Mouse (Mus musculus): ENCODE results near the gene Tns1. TPM values are rescaled to one million over a fixed set of nuclear protein-coding genes. Genes with fewer than 3 reads are reported as not detected.

Gene Tns1
- total RNA-seq, 1 experiment from 2014 or later, result 436 TPM

DNA sequence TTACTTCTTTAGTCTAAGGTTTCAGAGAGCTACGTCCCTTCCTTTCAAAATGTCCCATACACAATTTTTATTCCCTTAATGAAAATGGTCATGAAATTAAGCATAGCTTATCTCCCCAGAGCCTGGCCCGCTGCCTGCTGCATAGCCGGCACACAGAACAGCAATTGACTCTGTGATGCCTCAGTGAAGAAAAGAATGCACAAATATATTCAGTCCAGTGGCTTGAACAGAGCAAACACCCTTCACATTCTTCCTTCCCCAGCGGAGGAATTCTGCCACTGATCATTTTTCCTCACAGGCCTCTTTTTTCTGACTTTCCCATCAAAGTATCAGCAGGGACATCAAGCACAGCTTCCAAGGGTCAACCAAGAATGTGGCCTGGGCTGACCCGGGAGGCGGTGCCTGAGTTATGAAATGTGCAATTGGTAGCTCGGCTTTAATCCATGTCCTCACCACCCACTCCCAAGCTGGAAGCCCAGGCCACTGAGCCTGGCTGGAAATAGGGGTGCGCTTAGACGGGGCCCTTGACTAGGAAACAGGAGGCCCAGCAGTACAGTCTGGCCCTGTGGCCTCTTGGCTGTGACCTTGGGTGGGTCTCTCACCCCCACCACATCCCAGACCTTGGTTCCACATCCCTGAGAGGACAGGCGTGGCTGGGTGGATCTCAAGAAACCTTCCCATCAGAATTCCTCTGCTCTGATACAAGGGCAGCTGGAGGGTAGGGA lies 191.7 kb downstream of the Tns1 start:
- no peak for DNase-seq

DNA sequence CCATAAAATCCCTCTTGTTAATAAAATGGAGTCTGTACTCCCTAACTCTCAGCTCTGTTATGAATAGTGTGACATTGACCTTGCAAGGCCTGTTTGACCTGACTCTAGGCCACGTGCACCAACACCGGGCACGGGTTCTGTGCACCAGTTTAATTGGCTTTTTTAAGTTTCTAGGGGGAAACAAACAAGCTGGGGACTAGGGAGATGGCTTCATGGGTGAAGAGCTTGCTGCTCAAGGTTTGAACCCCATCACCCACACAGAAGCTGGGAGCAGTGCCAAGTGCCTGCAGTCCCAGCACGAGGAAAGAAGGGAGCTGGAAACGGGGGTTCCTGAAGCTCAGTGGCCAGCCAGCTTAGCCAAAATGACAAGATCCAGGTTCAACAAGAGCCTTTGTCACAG lies 192.4 kb downstream of the Tns1 start:
- DNase-seq, result peak; percentile 56

DNA sequence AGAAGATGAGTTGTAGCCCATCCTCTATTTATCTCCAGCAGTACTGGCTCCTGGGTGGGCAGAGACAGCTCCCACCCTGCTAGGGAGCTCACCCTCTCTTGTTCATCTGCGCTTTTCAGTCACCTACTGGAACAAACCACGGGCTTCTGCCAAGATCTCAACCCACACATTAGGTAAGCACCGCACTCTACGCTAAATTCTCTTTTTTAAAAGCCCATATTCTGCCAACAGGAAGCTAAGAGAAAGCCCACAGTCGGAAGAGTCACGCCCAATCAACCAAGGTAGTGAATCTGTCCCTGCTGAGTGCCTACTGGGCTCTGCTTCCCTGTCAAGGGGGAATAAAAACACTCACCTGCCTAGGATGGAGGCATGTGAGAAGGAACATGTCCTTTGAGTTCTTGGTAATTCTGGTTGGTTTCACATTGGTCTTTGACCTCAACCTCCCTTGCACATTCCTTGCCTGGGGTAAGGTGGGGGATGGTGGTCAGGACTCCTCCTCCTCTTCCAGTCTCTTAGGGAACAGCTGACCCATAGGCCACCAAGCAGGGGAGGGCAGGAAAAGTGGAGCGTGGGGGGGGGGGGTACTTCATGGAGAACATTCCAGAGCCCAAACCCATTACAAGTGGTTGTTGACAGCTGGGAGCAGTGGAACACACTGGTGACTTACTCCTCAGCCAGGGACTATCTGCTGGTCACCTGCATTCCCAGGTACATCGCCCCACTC lies 193.7 kb downstream of the Tns1 start:
- no peak for DNase-seq

DNA sequence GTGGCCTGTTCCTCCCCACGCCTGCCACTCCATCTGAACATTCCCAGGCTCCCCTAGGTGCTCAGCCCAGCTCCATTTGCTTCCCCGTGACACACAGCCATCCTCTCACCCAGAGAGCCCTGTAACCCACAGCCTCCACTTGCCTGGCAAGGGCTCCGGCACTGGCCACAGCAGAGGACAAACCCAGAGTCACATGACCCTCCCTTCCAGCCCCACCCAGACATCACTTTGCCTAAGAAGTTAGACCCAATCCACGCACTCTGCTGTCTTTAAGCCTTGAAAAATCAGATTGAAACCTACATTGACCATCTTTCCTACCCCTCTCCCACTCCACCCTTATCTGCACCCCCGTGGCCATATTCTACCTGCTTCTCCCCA lies 194.3 kb downstream of the Tns1 start:
- no peak for DNase-seq

DNA sequence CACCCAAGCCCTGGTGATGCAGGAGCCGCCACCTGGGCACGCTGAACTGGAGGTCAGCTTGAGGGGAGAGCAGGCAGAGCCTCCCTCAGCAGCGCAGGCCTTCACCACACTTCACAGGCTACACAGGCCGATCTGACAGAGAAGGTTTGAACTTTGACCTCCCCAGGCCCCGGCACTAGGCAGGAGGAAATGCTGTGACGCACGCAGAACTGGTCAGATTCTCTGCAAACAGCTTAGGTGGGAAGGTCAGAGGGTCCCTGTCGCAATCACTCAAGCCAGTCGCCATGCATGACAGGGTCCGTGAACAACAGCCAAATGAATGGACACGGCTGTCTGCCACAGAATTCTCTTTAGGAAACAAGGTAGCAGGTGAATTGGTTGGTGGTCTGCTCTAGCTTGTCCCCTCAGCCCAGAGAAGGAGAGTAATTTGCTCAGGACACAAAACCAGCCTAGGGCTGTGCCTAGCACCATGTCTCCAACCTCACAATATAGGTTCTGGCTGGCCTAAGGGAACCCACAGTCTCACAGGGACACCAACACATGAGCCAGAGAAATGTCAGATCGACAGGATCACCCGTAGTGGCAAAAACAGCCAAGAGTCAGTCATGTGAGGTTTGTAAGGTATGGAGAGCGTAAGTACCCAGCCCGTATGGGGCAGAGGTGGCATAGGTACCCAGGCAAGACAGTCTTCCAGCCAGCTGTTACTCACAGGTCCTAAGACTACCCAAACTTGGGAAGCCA lies 194.9 kb downstream of the Tns1 start:
- no peak for DNase-seq

DNA sequence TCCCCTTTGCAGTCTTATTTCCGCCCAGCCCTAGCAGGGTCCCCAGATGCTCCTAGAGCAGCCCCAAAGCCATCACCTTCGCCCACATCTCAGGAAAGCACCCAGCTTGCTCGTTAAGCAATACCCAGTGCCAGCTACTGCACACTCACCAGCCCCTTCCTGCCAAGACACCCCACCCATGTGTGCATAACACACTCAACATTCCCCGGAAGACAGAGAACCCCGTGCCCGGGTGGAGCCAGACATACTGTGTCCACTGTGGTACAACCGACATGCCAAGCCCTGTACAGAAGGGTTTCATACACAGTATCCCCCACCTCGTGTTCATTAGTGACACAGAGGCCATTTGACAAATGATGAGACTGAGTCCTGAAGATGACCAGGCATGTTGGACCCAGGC lies 195.9 kb downstream of the Tns1 start:
- DNase-seq, result no peak

DNA sequence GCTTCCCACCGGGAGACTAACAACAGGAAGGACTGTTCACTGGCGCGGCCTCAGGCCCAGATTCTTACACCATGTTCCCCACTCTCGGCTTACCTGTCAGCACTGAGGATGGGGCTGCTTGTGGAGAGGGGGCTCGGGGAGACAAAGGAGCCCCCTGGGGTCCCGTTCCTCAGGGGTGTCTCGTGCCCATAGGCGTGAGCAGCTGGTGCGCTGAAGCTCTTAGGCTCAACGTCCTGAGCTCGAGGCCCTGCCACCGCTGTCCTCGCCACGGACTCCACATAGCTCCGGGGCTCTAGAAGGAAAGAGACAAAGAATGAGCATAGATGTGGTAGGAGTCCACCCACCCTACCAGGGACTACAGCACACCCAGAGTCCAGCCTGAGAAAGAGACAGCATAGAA lies 196.4 kb downstream of the Tns1 start:
- no peak for DNase-seq

DNA sequence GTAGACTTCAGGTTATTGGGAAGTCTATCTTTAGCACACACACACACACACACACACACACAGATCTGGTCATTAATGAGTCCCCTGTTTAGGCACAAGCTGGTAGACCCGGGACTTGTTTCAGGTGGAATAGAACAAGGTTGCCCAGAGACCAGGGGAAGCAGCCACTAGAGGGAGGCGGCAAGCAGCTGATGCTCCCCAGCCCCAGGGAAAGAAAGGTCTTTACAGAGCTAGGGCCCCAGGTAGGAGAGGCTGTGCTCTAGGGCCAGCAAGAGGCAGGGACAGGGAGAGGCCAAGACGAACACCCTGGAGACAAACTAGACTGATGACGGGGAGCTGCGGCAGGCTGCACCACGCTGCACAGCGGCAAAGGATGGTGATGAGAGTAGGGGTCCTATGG lies 198.0 kb downstream of the Tns1 start:
- no peak for DNase-seq

DNA sequence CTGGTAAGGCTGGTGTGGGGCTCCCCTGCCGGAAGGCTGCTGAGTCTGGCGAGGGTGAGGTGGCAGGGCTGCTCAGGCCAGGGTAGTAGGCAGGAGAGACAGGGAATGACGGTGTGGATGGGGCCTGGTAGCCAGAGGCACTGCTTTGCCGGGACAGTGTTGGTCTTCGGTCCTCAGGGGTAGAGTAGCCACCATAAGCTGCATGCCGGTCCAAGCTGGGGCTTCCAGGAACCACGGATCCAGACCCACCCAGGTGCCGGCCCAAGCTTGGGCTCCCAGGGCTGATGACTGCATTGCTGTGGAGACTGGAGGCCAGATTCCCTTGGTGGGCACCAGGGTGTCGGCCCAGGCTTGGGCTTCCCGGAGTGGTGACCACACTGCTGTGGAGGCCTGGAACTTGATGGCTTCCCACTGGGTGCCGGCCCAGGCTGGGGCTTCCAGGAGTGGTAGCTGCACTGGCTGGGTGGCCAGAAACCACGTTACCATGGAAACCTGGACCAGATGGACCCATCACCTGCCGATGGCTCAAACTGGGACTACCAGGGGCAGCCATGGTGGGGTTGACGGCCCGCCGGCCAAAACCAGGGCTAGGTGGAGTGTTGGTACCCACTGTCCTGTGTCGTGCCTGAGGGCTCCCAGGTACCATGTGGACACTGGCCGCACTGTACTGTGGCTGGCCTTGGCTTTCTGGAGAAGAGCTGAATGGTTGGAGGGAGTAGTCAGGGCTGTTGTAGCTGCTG lies 199.2 kb downstream of the Tns1 start:
- no peak for DNase-seq

DNA sequence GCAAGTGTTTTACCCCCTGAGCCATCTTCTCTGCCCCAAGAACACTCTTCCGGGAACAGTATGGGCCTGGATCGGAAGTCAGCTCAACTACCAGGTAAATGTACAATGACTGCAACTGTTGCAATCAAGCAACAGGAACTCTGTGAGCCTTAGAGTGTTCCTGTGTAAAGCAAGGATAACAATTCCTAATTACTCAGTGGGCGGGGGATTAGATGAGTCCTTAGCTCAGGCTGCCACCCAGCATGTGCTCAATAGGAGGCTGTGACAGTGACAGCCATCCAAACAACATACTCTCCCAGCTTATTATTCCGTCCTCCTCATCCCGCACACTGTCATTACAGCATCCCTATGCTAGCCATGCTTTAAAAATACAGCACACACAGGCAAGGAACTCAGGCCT lies 200.0 kb downstream of the Tns1 start:
- no peak for DNase-seq

DNA sequence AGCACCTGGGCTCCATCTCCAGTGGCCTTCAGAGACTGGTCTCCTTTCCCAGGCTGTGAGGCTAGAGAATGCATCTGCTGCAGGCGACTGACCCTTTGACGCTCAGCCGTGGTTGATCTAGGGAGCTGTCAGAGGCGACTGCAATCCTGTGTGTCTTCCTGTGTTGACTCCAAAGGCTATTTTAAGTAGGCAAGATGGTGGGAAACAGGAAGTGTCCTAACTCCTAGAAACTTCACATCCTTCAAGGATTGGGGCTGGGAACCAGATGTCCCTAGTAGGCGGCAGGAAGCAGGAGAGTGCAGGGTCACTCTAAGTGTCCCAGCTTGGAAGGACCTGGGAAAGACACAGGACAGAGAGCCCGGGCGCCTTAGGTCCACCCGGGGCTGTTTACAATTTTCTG lies 201.1 kb downstream of the Tns1 start:
- peak; percentile 5 for DNase-seq

DNA sequence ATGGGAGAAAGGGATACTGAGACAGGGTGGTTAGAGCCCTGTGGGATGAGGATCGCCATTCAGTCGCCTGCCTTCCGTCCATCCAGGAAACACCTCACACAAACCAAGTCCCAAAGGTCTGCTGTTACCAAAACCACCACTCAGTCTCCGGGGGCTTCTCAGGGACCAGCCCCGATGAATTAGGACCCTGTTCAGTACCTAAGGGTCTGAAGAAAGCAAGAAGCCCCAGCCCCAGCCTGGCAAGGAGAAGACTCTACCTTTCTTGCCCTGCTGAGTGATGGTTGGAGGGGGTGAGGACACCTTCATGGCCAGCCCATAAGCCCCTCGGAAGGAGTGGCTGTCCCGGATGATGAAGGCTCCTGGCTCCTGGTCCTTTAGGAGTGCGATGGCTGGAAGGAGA lies 203.5 kb downstream of the Tns1 start:
- no peak for DNase-seq

DNA sequence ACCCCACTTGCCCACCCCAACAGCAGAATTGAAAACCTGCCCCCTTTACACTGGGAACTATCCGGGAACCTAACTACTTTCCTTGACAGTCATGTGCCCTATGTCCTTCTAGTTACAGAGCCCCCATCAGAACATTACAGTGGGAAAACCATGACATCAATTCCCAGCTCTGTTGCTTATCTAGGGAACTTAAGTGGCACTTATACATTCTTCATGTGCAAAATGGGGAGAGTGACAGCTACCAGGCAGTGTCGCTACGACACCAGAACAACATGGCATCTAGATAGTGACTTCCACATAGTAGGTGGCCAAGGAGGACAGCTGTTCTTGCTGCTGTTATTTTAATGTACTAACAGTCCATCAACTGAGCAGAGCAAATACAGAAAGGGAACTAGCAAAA lies 204.3 kb downstream of the Tns1 start:
- no peak for DNase-seq

DNA sequence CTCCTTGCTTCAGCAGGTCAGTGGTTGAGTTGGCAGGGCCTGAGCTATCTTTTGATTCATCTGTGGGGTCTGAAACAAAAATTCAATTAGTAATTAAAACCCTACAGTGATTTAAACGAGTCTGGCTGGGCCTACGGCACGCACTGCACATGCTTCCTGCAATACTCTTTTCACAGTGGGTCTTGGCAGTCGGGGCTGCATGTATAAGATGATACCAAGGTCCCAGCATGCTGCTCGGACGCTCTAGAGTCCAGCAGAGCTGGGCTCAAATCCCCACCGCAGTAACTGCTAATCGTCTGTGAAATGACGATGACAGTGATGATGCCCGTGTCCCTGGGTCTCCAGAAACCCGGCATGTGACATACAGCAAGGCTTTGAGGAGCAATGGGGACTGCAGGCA lies 206.2 kb downstream of the Tns1 start:
- DNase-seq, result no peak

DNA sequence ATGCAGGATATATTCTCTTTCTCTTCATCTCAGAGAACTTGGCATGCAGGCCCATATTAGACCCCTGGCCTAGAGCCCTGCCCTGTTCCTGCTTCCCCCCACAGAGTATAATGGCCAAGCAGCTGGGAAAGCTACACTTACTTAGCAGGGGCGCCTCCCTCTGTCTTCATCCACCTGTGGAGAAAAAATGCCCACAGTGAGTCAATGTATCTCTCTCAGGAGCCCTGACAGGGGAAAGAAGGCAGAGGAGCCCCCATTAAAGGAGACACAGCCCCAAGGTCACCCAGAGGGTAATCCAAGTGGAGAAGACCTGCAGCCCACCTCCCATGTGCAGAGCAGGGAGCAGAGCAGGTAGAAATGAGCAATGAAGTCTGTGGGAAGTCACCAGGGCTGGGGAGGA lies 208.0 kb downstream of the Tns1 start:
- no peak for DNase-seq

DNA sequence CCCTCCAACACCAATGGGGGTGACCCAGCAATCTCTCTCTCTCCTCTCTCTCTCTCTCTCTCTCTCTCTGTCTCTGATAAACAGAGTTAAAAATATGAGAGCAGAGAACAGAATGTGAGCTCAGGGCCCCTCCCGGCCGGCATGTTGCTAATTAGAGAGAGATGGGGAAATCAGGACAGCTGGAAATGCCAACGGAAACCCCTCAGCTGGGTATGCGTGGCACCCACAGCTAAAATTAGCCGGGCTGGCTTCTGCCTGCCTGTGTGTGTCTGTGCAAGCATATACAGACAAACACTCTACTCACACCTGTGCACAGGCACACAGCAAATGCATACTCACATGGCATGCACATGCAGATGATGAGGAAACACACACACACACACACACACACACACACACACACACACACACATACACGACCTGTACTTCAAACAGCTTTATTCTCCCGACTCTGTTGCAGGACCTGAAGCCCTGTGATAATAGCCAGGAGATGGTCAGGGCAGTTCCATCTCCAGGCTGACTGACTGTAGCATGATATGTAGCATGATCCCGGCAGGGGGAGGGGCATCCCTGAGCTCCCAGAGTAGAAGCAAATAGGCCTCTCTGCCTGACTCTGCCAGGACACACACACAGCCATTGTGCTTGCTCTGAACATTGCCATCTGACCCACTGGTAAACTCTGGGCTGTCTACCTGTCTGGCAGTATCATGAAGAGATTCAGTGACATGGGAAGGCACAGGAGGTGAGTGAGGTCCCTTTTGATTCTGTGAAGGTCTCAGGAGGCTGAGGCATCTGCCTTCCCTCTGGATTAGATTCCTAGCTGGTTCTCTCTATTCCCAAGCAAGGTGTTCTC lies 208.8 kb downstream of the Tns1 start:
- DNase-seq, result no peak

DNA sequence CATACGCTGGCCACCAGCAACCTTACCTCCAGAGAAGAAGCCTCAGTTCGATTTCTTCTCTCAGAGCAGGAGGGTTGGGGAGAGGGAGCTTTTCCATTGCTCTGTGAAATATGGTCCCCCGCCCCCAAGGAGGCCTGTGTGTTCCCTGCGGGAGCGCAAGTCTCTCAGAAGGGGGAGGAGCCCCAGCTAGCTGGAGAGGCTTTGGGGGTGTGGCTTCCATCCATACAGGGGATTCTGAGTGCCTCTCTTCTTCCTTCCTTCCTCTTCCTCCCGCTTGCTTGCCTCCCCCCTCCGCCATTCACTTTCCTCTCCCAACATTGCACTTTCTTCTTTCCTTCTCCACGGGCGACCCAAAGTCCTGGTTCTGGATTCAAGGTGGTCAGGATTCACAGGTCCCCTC lies 210.2 kb downstream of the Tns1 start:
- DNase-seq, result no peak

DNA sequence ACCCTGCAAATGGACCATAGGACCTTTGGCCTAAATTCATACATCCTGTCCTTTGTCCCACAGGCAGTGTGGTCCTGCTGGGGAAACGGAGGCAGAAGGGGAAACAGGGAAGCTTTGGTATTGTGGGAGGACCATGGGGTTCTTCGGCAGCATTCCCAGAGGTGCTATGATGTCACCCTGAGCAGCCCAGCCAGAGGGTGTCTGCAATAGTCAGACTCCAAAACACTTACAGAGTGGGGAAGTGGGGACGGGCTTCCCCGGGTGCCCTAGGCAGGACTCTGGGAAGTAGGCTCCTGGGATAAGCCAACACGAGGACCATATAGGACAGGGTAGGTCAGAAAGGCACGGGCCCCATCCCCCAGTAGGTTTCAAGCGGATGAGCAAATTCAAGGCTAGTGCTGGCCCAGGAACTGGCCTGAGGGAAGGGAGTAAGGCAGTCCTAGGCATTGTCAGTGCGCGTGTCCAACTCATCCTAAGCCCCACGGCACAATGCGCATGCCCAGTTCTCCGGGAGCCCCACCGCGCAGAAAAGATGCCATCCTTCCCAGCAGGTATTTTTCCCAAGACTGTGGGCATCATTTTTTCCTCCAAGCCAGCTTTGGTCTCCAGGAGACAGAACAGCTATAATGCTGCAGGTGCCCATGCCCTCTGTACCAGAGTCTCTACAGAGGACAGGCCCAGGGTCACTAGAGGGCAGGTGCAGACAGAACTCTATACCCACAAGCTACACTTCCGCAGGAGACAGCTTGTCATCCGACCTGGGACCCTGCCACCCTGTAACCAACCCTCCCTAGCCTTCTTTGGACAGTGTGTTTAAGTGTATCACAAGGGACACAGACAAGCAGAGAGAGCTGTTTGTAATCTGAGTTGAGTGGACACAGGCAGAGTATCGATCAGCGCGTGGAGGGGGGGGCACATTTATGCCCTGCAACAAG lies 210.9 kb downstream of the Tns1 start:
- DNase-seq, result no peak

DNA sequence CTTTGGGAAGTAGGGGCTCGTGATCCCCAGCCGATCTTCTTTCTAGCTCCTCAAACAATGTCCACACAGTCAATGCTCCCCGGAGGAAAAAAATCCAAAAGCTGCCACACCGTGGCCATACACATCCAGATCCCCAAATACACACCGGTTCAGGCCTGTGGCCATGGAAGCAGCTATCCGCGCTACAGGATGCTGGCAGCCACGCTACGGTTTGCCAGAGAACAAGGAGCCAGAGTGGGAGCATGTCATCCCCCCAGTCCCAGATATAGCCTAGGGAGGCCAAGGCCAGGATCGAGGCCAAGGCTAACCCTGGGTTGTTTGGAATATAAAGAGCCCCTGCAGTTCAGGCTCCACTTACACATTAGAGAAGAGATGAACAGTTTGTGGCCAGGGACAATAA lies 211.8 kb downstream of the Tns1 start:
- no peak for DNase-seq

DNA sequence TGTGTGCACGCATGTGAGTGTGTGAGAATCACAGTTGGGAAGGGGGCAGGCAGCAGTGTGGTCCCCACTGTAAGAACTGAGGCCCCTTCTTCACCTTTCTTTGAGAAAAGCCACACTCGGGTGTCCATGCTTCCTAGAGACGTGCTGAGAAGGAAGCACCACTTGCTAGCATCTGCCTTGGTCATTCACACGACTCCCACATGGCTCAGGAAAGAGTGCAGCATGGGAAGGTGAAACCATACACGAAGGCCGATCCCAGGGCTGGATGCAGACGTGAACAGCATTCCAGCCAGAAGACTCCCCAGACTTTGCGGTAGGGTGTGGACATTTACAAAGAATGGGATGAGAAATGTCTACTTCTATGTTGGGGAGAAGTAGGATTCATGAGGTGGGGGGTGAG lies 212.3 kb downstream of the Tns1 start:
- DNase-seq, result no peak

DNA sequence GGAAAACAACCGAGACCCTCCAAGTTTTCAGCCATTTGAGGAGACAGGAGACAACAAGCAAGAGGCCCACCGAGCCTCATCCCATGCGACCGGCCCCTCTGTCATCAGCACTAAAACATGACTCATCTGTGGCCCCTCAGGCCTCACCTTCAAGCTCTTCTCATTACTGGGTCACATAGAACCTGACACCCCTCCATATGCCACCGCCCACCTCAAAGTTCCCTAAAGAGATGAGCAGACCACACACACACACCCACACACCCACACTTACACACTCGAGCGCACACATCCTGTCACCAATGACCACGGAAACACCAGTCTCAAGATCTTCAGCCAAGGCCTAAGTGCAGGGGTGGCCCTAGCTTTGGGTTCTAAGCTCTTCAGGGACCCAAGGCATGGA lies 213.5 kb downstream of the Tns1 start:
- DNase-seq, result no peak

Measured in adrenal gland, postnatal 25 days (tissue).